Mouse (Mus musculus): Measurements from ENCODE around the gene Pnrc2. TPM values are rescaled to one million over a fixed set of nuclear protein-coding genes. Genes with fewer than 3 reads are reported as not detected.

Gene Pnrc2
- polyA plus RNA-seq, 1 experiment: 37.3 TPM

DNA sequence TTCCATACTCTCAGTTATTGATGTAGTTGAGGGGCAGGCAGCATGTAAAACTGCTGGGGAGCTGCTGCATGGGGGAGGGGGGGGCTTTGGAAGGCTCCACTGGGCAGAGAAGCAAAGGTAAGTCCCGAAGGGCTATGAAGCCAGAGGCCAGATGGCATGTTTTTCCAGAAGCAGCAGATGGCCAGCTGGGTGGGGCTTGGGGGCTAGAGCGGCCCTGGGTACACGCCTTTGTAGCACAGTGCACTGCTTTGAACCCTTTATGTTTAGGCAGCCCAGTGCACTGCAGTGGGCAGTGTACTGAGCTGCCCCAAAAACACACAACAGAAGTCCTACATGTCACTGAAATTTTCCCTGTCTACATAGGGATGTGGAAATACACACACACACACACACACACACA, 39.2 kb upstream of the Pnrc2 start:
- Histone ChIP-seq H3K27ac (ENCODE audit: control insufficient read depth, insufficient read depth, low read depth, low read length, poor library complexity) (peak overlapping the region; percentile 38; the same call in 1 of the 2 replicates), H3K4me3 (replicated peaks; ENCODE audit: control insufficient read depth, low read depth, low read length) (no peak overlapping the region), H3K4me1 (ENCODE audit: control insufficient read depth, insufficient read depth, low read length) (peaks cover 2% of the 10 kb centered on the region; the same call in 1 of the 2 replicates)
- WGBS: 44% methylated on average over 3 of the region's 3 CpGs
- no peak for TF ChIP-seq POLR2A (IDR thresholded peaks at IDR 0.05; ENCODE audit: borderline replicate concordance, control insufficient read depth, low read depth, low read length)
- no peak for TF ChIP-seq CTCF (IDR thresholded peaks at IDR 0.05; ENCODE audit: control insufficient read depth, insufficient read depth, low read length)

DNA sequence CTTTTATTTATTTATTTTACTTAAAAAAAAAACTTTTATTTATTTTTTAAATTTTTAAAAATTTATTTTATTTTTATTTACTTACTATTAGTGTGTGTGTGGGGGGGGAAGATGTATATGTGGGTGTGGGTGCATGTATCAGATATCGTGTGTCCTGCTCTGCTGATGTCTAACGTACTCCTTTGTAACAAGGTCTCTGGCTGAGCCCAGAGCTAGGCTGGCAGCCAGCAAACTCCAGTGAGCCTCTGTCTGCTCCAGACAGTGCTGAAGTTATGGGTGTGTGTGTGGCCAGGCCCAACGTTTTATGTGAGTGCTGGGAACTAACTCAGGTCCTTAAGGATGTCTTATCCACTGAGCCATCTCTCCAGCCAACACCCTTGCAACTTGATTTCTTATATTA, 38.5 kb upstream of the Pnrc2 start:
- Histone ChIP-seq H3K4me1 (ENCODE audit: control insufficient read depth, insufficient read depth, low read length) (peaks cover 2% of the 10 kb centered on the region; the same call in 1 of the 2 replicates), H3K4me3 (replicated peaks; ENCODE audit: control insufficient read depth, low read depth, low read length) (no peak overlapping the region), H3K27ac (ENCODE audit: control insufficient read depth, insufficient read depth, low read depth, low read length, poor library complexity) (no peak overlapping the region)
- WGBS: 55% methylated on average over 3 of the region's 3 CpGs
- TF ChIP-seq CTCF (IDR thresholded peaks at IDR 0.05; ENCODE audit: control insufficient read depth, insufficient read depth, low read length) (no peak), POLR2A (IDR thresholded peaks at IDR 0.05; ENCODE audit: borderline replicate concordance, control insufficient read depth, low read depth, low read length) (no peak)

DNA sequence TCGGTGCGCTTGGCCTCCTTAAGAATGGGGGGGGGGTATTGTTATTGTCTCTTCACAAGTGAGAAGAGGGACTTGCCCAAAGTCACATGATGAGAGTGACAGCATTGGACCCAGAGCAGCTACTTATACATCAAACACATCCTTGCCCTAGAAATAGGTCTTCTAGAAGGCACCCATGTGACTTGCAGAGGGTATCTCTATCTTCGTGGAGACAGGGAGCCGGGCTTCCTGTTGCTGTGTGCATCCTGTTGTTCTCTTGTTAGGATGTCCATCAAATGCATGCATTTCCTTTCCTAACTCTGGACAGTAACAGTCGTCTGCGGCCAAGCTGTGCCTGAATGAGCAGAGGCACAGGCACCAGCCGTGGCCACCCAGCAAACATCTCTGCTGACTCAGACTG, 37.9 kb upstream of the Pnrc2 start:
- peaks cover 2% of the 10 kb centered on the region; the same call in 1 of the 2 replicates for H3K4me1 ChIP-seq (ENCODE audit: control insufficient read depth, insufficient read depth, low read length)
- H3K4me3 ChIP-seq (replicated peaks; ENCODE audit: control insufficient read depth, low read depth, low read length): peak overlapping the region; percentile 14
- H3K27ac ChIP-seq (ENCODE audit: control insufficient read depth, insufficient read depth, low read depth, low read length, poor library complexity): peak overlapping the region; percentile 32
- TF ChIP-seq CTCF (IDR thresholded peaks at IDR 0.05; ENCODE audit: control insufficient read depth, insufficient read depth, low read length) (no peak), POLR2A (IDR thresholded peaks at IDR 0.05; ENCODE audit: borderline replicate concordance, control insufficient read depth, low read depth, low read length) (peak; percentile 42; the same call in 1 of the 2 replicates)
- WGBS: 40% methylated on average over 7 of the region's 7 CpGs

DNA sequence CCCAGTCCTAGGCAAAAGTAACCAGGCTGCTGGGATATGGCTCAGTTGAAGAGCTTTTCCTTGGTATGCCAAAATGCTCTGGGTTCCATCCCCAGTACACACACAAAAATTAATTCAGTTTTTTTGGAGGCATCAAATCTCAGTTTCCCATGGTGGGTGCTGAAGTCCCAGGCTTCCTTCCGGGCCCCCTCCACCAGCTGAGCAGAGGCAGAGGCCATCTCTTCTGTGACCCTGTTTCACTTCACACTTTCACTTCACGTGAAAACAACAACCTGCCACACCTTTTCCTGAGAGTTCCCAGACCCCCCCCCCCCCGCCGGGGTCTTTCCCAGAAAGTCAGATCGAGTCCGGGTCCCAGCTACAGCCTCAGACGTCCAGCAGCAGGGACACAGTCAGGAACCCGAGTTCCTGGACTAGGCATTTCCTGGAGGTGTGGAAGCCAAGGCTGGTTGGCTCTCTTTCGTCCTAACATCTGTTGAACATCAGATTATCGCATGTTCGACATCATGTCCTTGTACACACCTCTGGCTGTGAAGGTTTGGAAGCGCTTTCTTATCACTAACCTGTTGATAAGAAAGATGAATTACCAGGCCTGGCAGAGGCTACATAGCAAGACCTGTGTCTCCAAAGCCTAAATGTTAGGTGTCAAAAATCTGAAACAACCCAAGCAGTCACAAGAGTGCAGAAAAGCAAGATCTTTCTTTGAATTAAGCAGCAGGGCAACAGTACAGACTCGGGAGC, 35.8 kb upstream of the Pnrc2 start:
- H3K27ac ChIP-seq (ENCODE audit: control insufficient read depth, insufficient read depth, low read depth, low read length, poor library complexity): peak overlapping the region; percentile 59
- no peak overlapping the region for H3K4me3 ChIP-seq (replicated peaks; ENCODE audit: control insufficient read depth, low read depth, low read length)
- H3K4me1 ChIP-seq (ENCODE audit: control insufficient read depth, insufficient read depth, low read length): peaks cover 4% of the 10 kb centered on the region; the same call in 1 of the 2 replicates
- 68% methylated on average over 13 of the region's 13 CpGs for WGBS
- TF ChIP-seq CTCF (IDR thresholded peaks at IDR 0.05; ENCODE audit: control insufficient read depth, insufficient read depth, low read length): no peak
- no peak for TF ChIP-seq POLR2A (IDR thresholded peaks at IDR 0.05; ENCODE audit: borderline replicate concordance, control insufficient read depth, low read depth, low read length)

DNA sequence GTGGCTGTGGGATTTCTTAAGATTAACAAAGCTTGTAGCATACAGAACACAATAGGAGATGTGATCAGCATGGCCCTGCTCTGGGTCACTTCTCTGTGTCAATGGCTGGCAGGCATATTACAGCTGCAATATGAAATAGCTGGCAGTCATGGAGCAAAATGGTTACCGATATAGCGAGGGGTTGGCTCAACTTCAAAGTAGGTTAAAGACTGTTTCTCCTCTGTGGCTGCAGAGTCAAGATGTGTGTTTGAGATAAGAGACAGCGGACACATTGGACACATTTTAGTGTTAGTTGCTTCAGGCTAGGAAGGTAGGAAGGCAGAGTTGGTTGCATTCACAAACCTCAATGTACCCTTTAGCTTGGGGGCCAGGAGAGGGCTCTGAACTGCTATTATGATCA, 33.0 kb upstream of the Pnrc2 start:
- Histone ChIP-seq H3K27ac (ENCODE audit: control insufficient read depth, insufficient read depth, low read depth, low read length, poor library complexity) (no peak overlapping the region), H3K4me1 (ENCODE audit: control insufficient read depth, insufficient read depth, low read length) (peaks cover 4% of the 10 kb centered on the region; the same call in 1 of the 2 replicates), H3K4me3 (replicated peaks; ENCODE audit: control insufficient read depth, low read depth, low read length) (no peak overlapping the region)
- TF ChIP-seq POLR2A (IDR thresholded peaks at IDR 0.05; ENCODE audit: borderline replicate concordance, control insufficient read depth, low read depth, low read length) (no peak), CTCF (IDR thresholded peaks at IDR 0.05; ENCODE audit: control insufficient read depth, insufficient read depth, low read length) (no peak)
- 34% methylated on average over 3 of the region's 3 CpGs for WGBS

DNA sequence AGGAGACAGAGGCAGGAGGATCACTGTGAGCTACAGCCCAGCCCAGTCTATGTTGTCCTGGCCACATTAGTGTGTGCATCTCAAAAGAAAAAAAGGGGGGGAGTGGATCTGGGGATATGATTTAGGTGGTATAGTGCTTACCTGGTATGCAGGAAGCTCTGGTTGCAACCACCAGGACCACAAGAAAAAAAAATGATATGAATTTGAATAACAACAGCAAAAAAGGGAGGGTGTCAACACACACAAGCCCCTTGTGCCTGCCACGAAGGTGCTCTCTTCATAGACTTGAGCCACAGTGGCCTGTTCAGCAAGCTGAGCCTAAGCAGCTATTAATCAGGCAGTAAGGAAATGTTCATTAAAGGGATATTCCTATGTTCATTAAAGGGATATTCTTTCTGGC, 31.2 kb upstream of the Pnrc2 start:
- Histone ChIP-seq H3K4me3 (replicated peaks; ENCODE audit: control insufficient read depth, low read depth, low read length) (no peak overlapping the region), H3K4me1 (ENCODE audit: control insufficient read depth, insufficient read depth, low read length) (peaks cover 3% of the 10 kb centered on the region; the same call in 1 of the 2 replicates), H3K27ac (ENCODE audit: control insufficient read depth, insufficient read depth, low read depth, low read length, poor library complexity) (no peak overlapping the region)
- WGBS: 68% methylated on average over 1 of the region's 1 CpGs
- TF ChIP-seq CTCF (IDR thresholded peaks at IDR 0.05; ENCODE audit: control insufficient read depth, insufficient read depth, low read length) (no peak), POLR2A (IDR thresholded peaks at IDR 0.05; ENCODE audit: borderline replicate concordance, control insufficient read depth, low read depth, low read length) (no peak)

DNA sequence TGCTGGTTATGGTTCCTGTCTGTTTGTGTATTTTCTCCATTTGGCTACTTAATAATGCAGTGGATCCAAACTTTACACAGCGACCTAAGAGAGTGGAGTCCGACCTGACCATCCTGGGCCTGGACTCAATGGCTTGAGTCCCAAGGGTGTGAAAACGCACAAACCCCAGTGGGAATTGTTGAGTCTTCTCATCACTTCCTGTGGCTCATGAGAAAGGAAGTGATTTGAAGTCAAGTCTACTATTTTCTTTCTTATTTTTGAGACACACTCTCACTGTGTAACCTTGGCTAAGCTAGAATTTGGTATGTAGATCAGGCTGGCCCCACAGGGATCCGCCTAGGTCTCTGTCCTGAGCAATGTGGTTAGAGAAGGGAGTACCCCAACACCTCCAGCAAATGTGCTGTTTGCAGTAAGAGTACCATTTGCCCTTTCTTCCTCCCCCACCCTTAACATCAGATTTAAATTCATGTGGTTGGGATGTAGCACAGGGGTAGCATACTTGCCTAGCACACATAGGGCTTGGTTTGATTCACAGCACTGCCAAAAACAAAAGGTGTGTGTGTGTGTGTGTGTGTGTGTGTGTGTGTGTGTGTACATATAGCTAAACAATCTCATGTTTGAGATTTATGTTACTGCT, 29.1 kb upstream of the Pnrc2 start:
- H3K4me1 ChIP-seq (ENCODE audit: control insufficient read depth, insufficient read depth, low read length): peaks cover 6% of the 10 kb centered on the region; the same call in 1 of the 2 replicates

DNA sequence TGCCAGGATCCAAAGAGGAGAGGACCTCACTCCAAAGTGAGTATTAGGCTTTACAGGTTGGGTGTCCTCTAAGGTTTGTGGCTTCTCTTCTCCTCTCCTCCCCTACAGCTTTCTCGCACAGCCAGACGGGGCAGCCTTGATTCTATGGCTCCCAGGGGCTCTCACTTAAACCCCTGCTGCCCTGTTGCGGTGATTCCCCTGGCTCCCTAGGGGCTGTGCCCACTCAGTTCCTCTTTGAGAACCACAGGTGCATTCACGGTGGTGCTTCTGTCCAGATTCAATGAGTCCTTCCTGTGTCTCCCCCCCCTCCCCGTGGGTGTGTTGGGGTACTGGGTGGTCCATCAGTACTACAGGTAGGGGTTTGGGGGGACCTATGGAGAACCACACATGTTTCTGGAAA, 26.4 kb upstream of the Pnrc2 start:
- peaks cover 8% of the 10 kb centered on the region; the same call in 1 of the 2 replicates for H3K4me1 ChIP-seq (ENCODE audit: control insufficient read depth, insufficient read depth, low read length)
- TF ChIP-seq CTCF (IDR thresholded peaks at IDR 0.05; ENCODE audit: control insufficient read depth, insufficient read depth, low read length) (no peak), POLR2A (IDR thresholded peaks at IDR 0.05; ENCODE audit: borderline replicate concordance, control insufficient read depth, low read depth, low read length) (no peak)
- H3K4me3 ChIP-seq (replicated peaks; ENCODE audit: control insufficient read depth, low read depth, low read length): no peak overlapping the region
- WGBS: 44% methylated on average over 5 of the region's 5 CpGs
- peak overlapping the region; percentile 16 for H3K27ac ChIP-seq (ENCODE audit: control insufficient read depth, insufficient read depth, low read depth, low read length, poor library complexity)

More for the DNA sequence above, 29.1 kb upstream of the Pnrc2 start:
- TF ChIP-seq CTCF (IDR thresholded peaks at IDR 0.05; ENCODE audit: control insufficient read depth, insufficient read depth, low read length): no peak
- TF ChIP-seq POLR2A (IDR thresholded peaks at IDR 0.05; ENCODE audit: borderline replicate concordance, control insufficient read depth, low read depth, low read length): no peak
- Histone ChIP-seq H3K27ac (ENCODE audit: control insufficient read depth, insufficient read depth, low read depth, low read length, poor library complexity) (peak overlapping the region; percentile 43; the same call in 1 of the 2 replicates), H3K4me3 (replicated peaks; ENCODE audit: control insufficient read depth, low read depth, low read length) (no peak overlapping the region)
- WGBS: 70% methylated on average over 4 of the region's 4 CpGs
